Mouse (Mus musculus): ENCODE data around the gene Limk2.

The Limk2 gene

DNA sequence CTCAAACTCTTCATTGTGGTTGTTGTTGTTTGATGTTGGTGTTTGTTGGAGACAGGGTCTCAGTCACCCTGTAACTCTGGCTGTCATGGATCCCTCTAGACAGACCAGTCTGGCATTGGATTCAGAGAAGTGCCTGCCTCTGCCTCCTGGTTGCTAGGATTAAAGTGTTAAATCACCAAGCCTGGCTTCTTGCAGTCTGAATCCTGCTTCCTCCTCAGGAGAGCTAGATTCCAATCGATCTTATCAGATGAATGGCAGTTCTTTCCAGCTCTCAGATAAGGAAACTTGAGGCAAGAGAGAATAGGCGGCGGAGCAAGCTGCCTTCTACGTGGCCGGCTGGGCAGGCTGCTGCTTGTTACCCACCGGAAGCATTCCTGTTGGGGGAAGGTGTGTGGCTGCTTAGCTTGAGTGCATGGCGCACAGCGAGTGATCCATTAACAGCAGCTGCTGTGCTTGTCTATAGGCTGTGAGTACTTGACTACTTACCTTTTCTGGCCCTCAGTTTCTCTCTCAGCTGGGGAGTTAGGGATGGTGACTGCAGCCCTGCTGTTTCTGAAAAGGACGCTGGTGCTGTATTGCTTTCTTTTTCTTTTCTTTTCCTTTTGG, 74.2 kb downstream of the Limk2 start:
- in situ Hi-C loops (cut with MboI), result loop anchor here (5.0 kb wide), 1 partner anchor 43 kb away; no protein-coding TSS in a partner anchor

DNA sequence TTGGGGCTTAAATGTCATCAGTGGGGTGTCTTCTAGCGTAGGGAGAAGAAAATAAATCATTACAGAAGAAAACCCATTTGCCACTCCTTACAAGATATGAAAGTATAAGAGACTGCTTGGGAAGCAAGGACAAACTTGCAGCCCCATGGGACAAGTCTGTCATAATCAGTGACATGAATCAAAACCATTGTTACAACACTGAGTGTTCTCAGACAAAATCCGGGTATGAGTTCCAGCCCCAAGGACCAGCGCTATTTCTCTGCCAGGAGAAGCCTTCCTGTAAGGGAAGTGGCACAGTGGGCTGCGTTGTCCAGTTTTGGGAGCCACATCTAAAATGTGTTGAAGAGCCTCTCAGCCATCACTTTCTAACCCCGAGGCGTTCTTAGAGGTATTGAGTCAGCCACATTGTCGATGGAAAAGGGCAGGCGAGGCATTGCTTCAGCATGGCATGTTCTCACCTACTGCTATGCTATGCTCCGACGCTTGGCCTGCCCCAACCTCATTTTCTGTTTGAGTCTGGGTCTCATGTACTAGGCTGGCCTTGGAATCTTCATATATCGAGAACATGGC, 74.8 kb downstream of the Limk2 start:
- in situ Hi-C loops (cut with MboI), result loop anchor here (5.0 kb wide), 1 partner anchor 42 kb away; no protein-coding TSS in a partner anchor

DNA sequence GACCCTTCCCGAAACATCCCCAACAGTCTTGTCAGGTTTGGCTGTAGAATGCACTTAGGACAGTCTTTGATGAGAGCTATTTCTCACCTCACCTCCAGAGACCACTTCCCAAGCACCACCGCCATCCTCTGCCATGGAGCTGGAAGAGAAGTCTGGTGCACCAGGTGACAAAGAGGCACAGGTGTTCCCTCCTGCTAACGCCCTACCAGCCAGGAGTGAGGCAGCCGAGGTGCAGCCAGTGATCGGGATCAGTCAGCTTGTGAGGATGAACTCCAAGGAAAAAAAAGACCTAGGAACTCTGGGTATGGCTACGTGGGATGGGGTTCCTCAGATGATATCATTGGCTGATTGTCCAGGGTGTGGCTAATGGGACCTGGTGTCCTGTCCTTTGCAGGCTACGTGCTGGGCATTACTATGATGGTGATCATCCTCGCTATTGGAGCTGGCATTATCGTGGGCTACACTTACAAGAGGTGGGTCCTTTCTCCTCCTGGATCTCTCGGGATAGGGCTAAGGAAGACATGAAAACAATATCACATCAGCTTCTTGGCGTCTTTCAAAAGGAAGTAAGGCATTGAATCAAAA, 75.8 kb downstream of the Limk2 start:
- in situ Hi-C loops (cut with MboI), result loop anchor here (5.0 kb wide), 1 partner anchor 41 kb away; no protein-coding TSS in a partner anchor

DNA sequence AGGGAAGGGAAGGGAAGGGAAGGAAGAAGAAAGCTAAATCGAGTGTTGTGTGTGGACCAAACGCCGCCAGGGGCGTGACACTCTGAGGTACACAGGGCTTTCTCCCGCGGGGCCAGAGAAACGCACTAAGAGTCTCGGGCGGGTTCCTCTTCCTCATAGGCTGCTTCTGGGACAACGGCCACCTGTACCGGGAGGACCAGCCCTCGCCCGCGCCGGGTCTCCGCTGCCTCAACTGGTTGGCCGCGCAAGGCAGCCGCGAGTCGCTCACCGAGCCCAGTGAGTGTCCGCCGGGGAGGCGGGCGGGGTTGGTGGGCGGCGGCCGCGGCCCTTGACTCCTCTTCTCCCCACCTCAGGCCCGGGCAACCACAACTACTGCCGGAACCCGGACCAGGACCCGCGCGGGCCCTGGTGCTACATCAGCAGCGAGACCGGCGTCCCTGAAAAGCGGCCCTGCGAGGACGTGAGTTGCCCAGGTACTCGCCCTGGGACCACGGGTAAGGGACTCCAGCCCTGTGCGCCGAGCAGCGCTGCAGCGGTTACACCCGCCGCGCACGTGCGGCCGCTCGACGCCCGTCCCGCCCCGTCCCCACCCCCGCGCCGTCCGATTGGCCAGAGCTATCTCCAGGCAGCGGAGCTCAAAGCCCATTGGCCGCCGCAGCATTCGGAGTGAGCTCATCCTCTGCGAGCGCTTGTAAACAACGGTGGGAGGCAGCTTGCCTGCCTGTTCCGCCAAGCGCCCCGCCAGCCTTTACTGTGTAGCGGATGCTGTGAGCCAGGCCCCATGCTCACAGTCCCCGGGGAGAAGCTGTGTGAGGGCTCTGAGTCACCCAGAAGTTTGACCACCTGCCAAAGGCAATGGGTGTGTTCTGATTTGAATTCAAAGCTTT, 77.0 kb downstream of the Limk2 start:
- in situ Hi-C loops (cut with MboI), result loop anchor here (5.0 kb wide), 1 partner anchor 40 kb away; no protein-coding TSS in a partner anchor

DNA sequence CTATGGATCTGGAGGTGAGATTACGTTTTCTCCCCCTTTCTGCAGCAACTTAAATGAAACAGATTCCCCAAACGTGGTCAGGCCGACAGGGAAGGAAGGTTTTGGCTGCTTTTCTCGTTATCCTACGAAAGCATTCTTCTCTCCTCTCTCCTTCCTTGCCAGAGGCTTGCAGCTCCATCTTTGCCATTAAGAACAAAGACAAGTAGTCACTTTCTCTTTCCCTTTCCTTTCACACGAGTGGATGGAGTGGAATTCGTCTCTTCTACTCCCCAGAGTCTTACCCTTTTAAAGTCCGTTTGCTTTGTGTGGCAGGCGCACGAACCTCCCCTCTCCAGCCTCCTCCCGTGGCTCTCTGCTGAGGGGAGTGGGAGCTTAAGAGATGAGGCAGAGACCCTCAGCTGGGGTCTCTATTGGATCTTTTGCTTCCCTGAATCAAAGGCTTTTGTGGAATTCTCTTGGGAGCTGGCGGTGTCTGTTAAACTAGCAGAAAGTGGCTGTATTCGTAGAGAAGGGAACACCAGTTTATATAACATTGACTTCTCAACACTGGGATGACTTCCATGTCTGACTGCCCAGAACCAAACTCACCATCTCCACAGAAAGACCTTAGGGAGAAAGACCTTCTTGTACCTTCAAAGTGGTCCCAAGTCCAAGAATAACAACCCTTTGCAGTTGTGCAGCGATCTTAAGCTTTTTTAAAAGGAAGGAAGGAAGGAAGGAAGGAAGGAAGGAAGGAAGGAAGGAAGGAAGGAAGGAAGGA, 77.8 kb downstream of the Limk2 start:
- in situ Hi-C loops (cut with MboI), result loop anchor here (5.0 kb wide), 1 partner anchor 39 kb away; no protein-coding TSS in a partner anchor

DNA sequence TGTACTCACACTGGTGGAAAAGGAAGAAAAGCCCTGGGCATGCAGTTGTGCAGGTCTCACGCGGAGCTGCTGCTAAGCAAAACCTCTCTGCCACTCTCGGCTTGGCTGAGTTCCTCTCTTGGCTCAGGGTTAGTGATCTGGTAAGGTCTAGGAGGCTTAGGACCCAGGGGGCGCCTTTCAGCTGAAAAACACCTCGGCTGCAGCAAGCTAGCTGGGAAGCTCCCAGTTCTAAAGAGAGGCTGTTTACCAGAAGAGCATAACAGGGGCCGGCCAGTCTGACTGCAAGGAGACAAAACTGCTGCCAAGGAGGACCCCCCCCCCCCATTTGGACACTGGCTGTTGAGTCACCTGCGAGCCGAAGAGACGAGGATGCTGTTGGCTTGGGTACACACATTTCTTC, 78.4 kb downstream of the Limk2 start:
- in situ Hi-C loops (cut with MboI), result loop anchor here (5.0 kb wide), 1 partner anchor 38 kb away; no protein-coding TSS in a partner anchor

DNA sequence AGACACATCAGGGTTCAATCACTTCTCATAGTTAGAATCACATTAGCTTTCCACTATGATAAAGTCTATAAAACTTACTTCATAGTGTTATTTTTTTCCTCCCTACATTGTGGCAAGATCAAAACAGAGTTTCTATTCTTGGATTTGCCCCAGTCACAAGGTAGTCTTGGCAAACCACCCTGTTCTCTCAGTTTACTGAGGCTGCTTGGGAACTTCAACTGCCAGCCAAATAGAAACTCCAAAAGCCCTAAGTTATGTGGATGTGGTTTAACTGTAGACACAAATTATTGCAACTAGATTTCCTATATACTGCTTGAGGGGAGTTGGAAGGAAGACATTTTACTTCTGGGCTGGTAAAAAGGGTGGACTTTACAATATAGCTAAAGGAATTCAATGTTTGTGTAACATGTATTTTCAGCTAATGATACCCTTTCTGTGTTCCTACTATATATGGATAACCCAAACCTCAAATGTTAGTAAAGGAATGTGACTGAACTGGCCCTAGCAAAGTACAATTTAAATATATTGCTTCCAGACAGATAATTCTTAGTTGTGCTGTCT, 79.0 kb downstream of the Limk2 start, which contains the start of gene Pik3ip1:
Gene Pik3ip1, plus strand, starts transcription at position 511 of the 561 bp plus-strand sequence.
- in situ Hi-C loops (cut with MboI), result loop anchor here (5.0 kb wide), 1 partner anchor 38 kb away; no protein-coding TSS in a partner anchor

DNA sequence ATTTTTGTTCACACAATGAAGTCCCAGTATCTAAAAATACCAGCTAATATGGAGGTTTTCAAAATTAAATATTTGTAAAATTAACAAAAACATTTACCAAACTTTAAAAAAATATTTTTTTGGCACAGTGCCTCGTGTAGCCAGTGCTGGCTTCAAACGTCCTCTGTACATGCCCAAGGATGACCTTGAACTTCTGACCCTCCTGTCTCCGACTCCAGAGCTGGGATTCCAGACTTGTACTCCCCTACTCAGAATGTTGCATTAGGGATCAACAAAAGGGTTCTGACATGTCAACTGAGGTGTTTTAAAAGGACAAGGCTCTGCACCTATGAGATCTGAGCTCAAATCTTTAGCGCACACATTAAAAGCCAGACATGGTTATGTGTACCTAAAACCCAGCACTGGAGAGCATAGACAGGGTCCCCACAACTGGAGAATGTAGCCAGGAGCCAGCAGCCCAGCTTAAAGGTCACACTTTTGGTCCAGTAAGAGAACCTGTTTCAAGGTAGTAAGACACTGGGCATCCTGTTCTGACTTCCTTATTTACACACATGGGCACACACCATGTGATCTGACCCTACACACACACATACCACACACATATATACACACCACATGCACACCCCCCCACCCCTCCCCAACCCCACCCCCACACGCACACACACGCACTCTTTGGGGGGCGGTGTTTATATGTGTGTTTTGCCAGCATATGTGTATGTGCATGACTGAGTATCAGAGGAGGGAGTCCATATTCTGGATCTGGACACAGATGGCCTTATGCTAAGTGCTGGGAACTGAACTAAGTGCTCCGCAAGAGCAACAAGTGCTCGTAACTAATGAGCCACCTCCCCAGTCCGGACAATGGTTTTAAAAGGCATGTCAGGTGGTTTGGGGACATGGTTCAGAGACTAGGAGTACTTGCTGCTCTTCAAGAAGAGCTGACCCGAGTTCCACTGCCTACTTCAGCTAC, 79.9 kb downstream of the Limk2 start:
- in situ Hi-C loops (cut with MboI), result no loop called here

DNA sequence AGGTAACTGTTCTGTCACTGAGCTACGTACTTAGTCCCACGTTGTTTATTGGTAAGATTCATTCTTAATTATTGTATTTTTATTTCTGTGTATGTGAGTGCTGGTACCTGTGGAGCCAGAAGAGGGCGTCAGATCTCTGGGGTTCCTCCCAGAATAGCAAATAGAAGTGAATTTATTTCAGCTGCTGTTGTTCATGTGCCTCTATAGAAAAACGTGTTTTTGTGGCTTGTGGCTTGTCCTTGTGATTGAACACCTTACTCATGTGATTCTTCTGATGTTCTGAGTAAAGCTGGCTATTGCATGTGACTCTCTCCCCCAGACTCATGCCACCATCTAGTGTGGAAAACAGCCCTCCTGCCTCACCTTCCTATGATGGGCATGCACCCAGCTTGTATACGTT, 80.7 kb downstream of the Limk2 start:
- in situ Hi-C loops (cut with MboI), result no loop called here

DNA sequence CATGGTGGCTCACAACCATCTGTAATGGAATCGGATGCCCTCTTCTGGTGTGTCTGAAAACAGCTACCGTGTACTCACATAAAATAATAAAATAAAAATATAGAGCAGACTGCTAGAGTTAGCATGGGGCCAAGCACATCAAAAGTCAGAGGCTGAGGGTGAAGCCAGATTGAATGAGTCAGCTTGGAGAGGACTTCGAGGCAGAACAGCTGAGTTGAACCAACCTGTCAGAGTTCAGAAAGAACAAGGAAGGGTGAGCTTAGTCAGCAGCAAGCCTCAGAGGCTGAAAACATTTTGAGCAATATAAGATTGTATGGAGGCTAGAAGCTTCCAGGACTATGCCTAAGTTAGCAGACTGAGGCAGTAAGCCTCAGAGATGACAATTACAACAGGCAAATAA, 90.7 kb downstream of the Limk2 start:
- in situ Hi-C loops (cut with MboI), result no loop called here

DNA sequence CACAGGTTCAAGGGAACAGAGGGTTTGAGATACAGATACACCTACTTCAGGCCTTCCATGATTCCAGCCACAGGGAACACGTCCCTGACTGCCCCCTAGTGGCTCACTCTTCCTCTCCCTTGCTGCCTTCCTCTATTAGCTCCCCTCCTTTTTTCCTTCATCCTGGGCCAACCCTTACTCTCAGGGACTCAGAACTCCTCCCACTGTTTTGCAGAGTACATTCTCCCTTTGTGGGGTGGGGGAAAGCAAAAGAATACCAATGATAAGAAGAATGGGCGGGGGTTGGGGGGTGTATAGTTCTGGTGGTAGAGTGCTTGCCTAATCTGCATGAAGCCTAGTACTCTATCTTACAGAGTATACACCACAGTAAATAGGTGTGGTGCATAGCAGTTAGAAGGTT, 94.8 kb downstream of the Limk2 start:
- in situ Hi-C loops (cut with MboI), result no loop called here

DNA sequence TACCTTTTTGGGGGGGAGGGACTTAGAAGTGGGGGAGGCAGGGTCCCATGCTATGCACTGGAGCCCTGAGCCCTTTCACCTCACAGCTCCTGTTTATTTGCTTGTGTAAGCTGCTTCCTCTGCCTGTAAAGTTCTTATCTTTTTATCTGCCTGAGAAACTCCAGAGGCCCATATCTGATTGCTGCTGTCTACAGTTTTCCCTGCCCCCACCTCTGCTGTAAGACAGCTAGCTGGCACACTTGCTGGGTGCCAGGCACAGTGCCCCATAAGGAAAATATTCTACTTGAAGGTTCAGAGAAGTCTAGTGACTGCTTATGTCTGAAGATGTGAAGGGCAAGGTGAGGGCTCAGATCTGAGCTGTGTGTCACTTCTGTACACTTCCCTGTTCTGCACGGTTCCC, 95.7 kb downstream of the Limk2 start:
- in situ Hi-C loops (cut with MboI), result no loop called here

DNA sequence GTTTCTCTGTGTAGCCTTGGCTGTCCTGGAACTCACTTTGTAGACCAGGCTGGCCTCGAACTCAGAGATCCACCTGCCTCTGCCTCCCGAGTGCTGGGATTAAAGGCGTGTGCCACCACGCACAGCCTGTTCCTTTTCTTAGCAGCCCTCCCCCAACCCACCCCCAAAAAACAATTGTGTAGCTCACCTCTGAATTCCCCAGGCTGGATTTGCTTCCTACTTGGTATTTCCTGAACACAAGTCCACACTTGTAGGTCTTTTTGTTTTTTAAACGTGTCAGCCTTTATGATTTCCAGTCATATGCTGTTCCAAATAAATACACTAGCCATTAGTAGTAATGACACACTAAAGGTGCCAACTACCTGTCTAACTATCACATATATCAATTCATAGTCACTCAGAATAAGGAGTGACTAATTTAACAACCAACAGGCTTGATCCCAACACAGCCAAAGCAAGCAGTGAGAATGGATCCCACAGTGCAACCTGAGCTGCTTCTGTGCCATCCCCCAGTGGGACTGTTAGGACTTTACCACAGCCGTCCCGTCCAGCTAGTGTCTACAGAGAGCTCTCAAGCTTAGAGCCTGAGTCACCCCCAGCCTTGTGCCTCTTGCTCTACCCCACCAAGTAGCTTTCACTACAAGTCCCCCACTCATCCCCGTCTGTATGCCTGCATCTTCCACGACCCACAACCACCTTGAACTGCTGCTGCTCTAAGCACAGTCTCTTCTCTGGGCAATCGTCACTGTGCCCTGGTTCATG, 97.2 kb downstream of the Limk2 start:
- in situ Hi-C loops (cut with MboI), result no loop called here

DNA sequence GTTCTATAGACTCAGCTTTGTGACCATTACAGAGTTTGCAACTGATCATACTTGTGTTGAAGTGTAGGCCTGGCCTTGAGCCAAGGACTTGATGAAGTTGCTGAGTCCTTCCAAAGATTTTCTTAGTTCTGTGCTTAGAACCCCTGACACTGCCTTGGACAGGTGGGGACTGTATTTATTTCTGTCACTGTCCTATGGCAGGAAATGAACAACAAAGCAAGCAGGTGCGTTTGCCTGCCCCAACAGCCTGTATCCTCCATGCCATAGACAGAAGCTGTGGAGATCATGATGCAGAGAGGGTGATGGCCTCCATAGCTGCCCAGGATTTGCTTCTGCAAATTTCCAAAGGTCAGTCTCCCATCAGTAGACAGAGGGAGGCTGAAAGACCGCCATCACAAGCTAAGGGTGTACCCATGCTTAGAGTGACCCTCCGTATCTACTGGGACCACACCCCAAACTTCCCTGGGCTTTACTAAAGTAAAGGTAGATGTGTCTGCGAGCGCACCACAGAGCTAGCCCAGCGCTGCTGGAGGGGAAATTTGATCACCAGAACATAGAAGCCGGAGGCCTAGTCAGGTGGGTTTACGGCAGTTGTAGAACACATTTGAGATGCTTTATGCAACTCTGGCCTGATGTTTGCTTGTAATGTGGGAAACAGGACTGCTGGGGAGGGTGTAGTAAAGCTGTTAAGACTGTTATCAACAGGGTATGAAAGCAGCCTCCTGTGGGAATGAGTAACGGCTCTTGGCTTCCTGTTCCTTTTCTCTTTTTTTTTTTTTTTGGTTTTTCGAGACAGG, 98.0 kb downstream of the Limk2 start:
- in situ Hi-C loops (cut with MboI), result no loop called here

DNA sequence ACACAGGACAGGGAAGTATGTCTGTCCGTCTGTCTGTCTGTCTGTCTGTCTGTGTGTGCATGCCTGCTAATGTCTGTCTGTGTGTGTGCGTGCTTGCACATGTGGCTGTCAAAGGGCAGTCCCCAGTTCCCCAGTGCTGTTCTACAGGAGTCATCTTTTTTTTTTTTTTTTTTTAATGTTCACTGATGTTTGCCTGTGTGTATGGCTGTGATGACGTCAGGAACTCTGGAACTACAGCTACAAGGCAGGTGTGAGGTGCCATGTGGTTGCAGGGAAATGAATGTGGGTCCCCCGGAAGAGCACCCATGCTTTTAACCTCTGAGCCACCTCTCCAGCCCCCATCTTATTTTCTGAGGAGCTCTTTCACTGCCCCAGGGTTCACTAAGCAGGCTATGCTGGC, 99.1 kb downstream of the Limk2 start:
- in situ Hi-C loops (cut with MboI), result no loop called here

DNA sequence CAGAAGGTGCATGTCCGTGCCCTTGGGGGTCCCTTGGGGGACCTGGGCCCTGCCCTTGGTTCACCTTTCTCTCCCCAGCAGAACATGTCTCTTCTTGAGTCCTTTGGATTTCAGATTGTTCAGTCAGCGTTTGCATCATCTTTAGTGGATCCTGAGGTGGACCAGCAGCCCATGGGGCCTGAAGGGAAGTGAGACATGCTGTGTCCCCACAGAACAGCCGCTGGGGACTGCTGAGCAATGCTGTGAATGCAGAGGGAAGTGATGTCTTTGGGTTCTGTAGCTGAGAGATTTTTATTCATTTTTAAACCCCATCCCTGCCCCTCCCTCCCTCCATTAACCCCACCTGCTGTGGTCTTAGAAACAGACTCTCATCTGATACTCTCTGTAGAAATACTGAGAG, 101.1 kb downstream of the Limk2 start:
- in situ Hi-C loops (cut with MboI), result no loop called here

DNA sequence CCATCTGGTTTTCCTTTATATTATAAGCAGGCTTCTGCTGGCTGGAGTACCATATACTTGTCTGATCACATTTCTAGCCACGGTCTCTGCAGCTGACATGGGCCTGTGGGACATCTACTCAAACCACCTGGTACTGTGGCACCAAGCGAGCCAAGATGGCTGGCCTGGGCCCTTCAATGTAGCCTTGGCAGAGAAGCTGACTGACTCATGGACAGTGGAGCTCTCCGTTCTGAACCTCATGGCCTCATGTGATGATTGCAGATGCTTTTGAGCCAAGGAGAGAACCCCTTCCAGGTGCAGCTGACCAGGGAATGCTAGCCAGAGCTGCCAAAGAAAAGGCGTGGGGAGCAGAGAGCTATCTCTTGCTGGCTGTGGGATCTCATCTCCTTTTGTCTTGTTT, 103.2 kb downstream of the Limk2 start:
- in situ Hi-C loops (cut with MboI), result no loop called here

DNA sequence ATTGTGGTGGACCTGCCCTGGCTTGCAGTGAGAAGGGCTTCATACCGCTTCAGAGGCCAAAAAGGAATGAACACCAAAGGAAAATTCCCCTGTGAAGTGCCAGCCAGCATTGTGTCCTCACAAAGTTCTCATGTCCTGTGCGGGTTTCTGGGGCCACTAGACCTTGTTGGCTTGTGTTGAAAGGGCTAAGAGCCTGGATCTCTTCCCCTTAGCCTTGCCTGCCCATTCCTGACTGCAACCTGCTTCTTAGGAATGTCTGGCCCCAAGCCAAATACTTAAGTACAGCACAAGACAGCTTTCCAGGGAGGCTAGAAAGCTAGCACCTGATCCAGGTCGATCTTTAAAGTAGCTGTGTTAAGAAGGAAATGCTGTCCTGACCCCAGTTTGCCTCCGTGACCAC, 106.2 kb downstream of the Limk2 start:
- in situ Hi-C loops (cut with MboI), result no loop called here

All from mature B cell (primary cell).